Mouse (Mus musculus) heart, postnatal 0 days (tissue): ENCODE results near the gene Krtap3-2. TPM values are rescaled to one million over a fixed set of nuclear protein-coding genes. Genes with fewer than 3 reads are reported as not detected.

Experiments
- ATAC-seq: fragments of 200-750 bp; cut with Nextera tagmentation; 2 replicates; pipeline ENCODE4 v1.8.0; 2017; ENCODE audit warnings: low read depth, moderate number of reproducible peaks, moderate library complexity; ENCODE audit not compliant: insufficient read depth
- DNase-seq: peaks from one replicate; pipeline ENCODE4 v3.0.0-alpha.2; 2016; ENCODE audit warnings: low spot score
- H3K27ac ChIP-seq: fragments of 300-500 bp; sonication (generic); 2 replicates; pipeline ENCODE4 v1.5.1; 2014; ENCODE audit warnings: low read depth, mild to moderate bottlenecking
- H3K27me3 ChIP-seq: fragments of 300-500 bp; sonication (generic); 2 replicates; pipeline ENCODE4 v1.6.1; 2014; ENCODE audit warnings: low read length, mixed read lengths; ENCODE audit not compliant: control insufficient read depth, insufficient read depth
- H3K36me3 ChIP-seq: fragments of 300-500 bp; sonication (generic); replicated peaks from 2 replicates; pipeline ENCODE4 v1.6.1; 2014; ENCODE audit warnings: low read length, mixed read lengths; ENCODE audit not compliant: control insufficient read depth, insufficient read depth
- H3K4me1 ChIP-seq: fragments of 300-500 bp; sonication (generic); 2 replicates; pipeline ENCODE4 v1.6.1; 2014; ENCODE audit warnings: antibody characterized with exemption; ENCODE audit not compliant: control insufficient read depth, insufficient read depth
- H3K4me2 ChIP-seq: fragments of 300-500 bp; sonication (generic); 2 replicates; pipeline ENCODE4 v1.6.1; 2014; ENCODE audit warnings: low read depth, mild to moderate bottlenecking, low read length, moderate library complexity
- H3K4me3 ChIP-seq: fragments of 300-500 bp; sonication (generic); 2 replicates; pipeline ENCODE4 v1.5.1; 2014; ENCODE audit warnings: low read depth, low read length
- H3K9ac ChIP-seq: fragments of 300-500 bp; sonication (generic); replicated peaks from 2 replicates; pipeline ENCODE4 v1.6.1; 2014; ENCODE audit warnings: low read depth, low read length, mixed read lengths
- H3K9me3 ChIP-seq: fragments of 300-500 bp; sonication (generic); replicated peaks from 2 replicates; pipeline ENCODE4 v1.6.1; 2016; ENCODE audit warnings: low read length; ENCODE audit not compliant: control insufficient read depth
- CTCF ChIP-seq: IDR thresholded peaks from 2 replicates; pipeline ENCODE4 v1.5.1; 2016; ENCODE audit warnings: antibody characterized with exemption, control low read depth, low read depth
- EP300 ChIP-seq: IDR thresholded peaks from 2 replicates; pipeline ENCODE4 v1.6.1; 2016; ENCODE audit warnings: antibody characterized with exemption, low read depth
- WGBS: fragments of 180-500 bp; shearing (Covaris S2); extraction: QIAGEN DNeasy Blood & Tissue Kit; methylation state at CpG from one replicate; pipeline ENCODE4 v1.1.7; 2014; 5-methylcytosine and 5-hydroxymethylcytosine counted together
- polyA plus RNA-seq: library from polyadenylated mRNA; unstranded; fragments of >200 nt; fragmentation: Nextera tagmentation; extraction: Ambion mirVana; gene quantifications from 2 replicates; pipeline ENCODE4 v1.2.1, GENCODE M21; 2015
- total RNA-seq: library from RNA; depleted of rRNA; stranded (reverse); fragments of >200 nt; gene quantifications from 2 replicates; pipeline ENCODE4 v1.2.3, GENCODE M21; 2014; ENCODE audit warnings: low replicate concordance

Krtap3-2 gene
- total and polyA plus RNA-seq, 2 experiments from 2014 or later: not detected

- WGBS: 73% methylated on average over 6 of the region's 6 CpGs
- no peak overlapping the region for H3K4me3 ChIP-seq
- H3K9ac ChIP-seq: no peak overlapping the region
- H3K4me1 ChIP-seq: no peaks in the 10 kb centered on the region
- no peak for TF ChIP-seq EP300
- no peak overlapping the region for H3K4me2 ChIP-seq
- no peak for ATAC-seq
- DNase-seq: no peak
- H3K27me3 ChIP-seq: no peaks in the 10 kb centered on the region
- no peaks in the 10 kb centered on the region for H3K9me3 ChIP-seq
- no peaks in the 10 kb centered on the region for H3K36me3 ChIP-seq
- H3K27ac ChIP-seq: no peak overlapping the region
Measured at GRCm38 (mm10) chr11:99562580-99562979, 5.9 kb upstream of the Krtap3-2 start.

GRCm38 (mm10) chr11:99559366-99559765 is 2.7 kb upstream of the Krtap3-2 start, which contains the start of gene Gm11939:
Gene Gm11939 (minus strand): TSS chr11:99559466.
- no peak for ATAC-seq
- H3K27ac ChIP-seq: no peak within 1 kb of the TSS
- no peaks in the 10 kb centered on the region for H3K9me3 ChIP-seq
- no peak within 1 kb of the TSS for H3K4me3 ChIP-seq
- H3K36me3 ChIP-seq: no peaks in the 10 kb centered on the region
- H3K9ac ChIP-seq: no peak within 1 kb of the TSS
- TF ChIP-seq CTCF: no peak
- TF ChIP-seq EP300: no peak
- no peak for DNase-seq
- H3K4me2 ChIP-seq: no peak within 1 kb of the TSS
- no peaks in the 10 kb centered on the region for H3K27me3 ChIP-seq
- H3K4me1 ChIP-seq: no peaks in the 10 kb centered on the region
- 82% methylated on average over 9 of the region's 9 CpGs for WGBS

GRCm38 (mm10) chr11:99557976-99558745 is 1.5 kb upstream of the Krtap3-2 start:
- TF ChIP-seq EP300: no peak
- no peak for TF ChIP-seq CTCF
- H3K27me3 ChIP-seq: no peaks in the 10 kb centered on the region
- no peaks in the 10 kb centered on the region for H3K9me3 ChIP-seq
- H3K4me1 ChIP-seq: no peaks in the 10 kb centered on the region
- WGBS: 63% methylated on average over 3 of the region's 3 CpGs
- no peak overlapping the region for H3K9ac ChIP-seq
- ATAC-seq (no peak), DNase-seq (no peak)
- H3K4me3 ChIP-seq: no peak overlapping the region
- no peaks in the 10 kb centered on the region for H3K36me3 ChIP-seq
- H3K4me2 ChIP-seq: no peak overlapping the region
- no peak overlapping the region for H3K27ac ChIP-seq

GRCm38 (mm10) chr11:99556195-99556594 is 458 bp downstream of the Krtap3-2 start:
- H3K9me3 ChIP-seq: no peaks in the 10 kb centered on the region
- H3K27ac ChIP-seq: no peak overlapping the region
- H3K4me3 ChIP-seq: no peak overlapping the region
- no peak for ATAC-seq
- TF ChIP-seq EP300 (no peak), CTCF (no peak)
- no peak for DNase-seq
- no peaks in the 10 kb centered on the region for H3K27me3 ChIP-seq
- H3K36me3 ChIP-seq: no peaks in the 10 kb centered on the region
- WGBS: 79% methylated on average over 2 of the region's 2 CpGs
- no peak overlapping the region for H3K4me2 ChIP-seq
- H3K4me1 ChIP-seq: no peaks in the 10 kb centered on the region
- no peak overlapping the region for H3K9ac ChIP-seq

GRCm38 (mm10) chr11:99550765-99551164 is 5.9 kb downstream of the Krtap3-2 start, which contains the start of gene Krtap3-3:
Gene Krtap3-3 (minus strand): TSS chr11:99550865.
- H3K27me3 ChIP-seq: no peaks in the 10 kb centered on the region
- DNase-seq: no peak

GRCm38 (mm10) chr11:99547892-99548291 is 8.8 kb downstream of the Krtap3-2 start:
- Histone ChIP-seq H3K4me2 (no peak overlapping the region), H3K27ac (no peak overlapping the region), H3K27me3 (no peaks in the 10 kb centered on the region), H3K9ac (no peak overlapping the region), H3K9me3 (0 out of 2 replicates have a peak, but pooled peaks cover 4% of the 10 kb centered on the region), H3K4me3 (no peak overlapping the region), H3K4me1 (no peaks in the 10 kb centered on the region), H3K36me3 (no peaks in the 10 kb centered on the region)
- DNase-seq (no peak), ATAC-seq (no peak)
- TF ChIP-seq CTCF (no peak), EP300 (no peak)

More at GRCm38 (mm10) chr11:99550765-99551164, 5.9 kb downstream of the Krtap3-2 start, which contains the start of gene Krtap3-3:
- Histone ChIP-seq H3K4me1 (no peaks in the 10 kb centered on the region), H3K27ac (no peak within 1 kb of the TSS), H3K9ac (no peak within 1 kb of the TSS), H3K4me3 (no peak within 1 kb of the TSS), H3K36me3 (no peaks in the 10 kb centered on the region), H3K9me3 (0 out of 2 replicates have a peak, but pooled peaks cover 4% of the 10 kb centered on the region), H3K4me2 (no peak within 1 kb of the TSS)
- WGBS: 52% methylated on average over 3 of the region's 4 CpGs
- no peak for TF ChIP-seq EP300
- no peak for TF ChIP-seq CTCF
- ATAC-seq: no peak
